Mouse (Mus musculus) natural killer cell, adult 2 months (primary cell): ENCODE results near the gene Cep164.
"Not testable (repeated sequence)": the region's sequence is repeated elsewhere in the genome, so short reads cannot be mapped to it uniquely, and the experiment has no call there.

Experiments used
- DNase-seq, 2 experiments: peaks; one replicate each; pipeline ENCODE4 v3.0.0; 2022; ENCODE audit warnings: low spot score in 2 of 2

The Cep164 gene

GRCm38 (mm10) chr9:45788405-45788804, 40.1 kb downstream of the Cep164 start:
- no peak for DNase-seq

- DNase-seq: no peak
Observed at GRCm38 (mm10) chr9:45787547-45787946, 40.9 kb downstream of the Cep164 start.

- DNase-seq: no peak
Observed at GRCm38 (mm10) chr9:45787071-45787470, 41.4 kb downstream of the Cep164 start.

GRCm38 (mm10) chr9:45783249-45784069, 45.0 kb downstream of the Cep164 start:
- DNase-seq: no peak

- DNase-seq: no peak
Observed at GRCm38 (mm10) chr9:45779201-45779600, 49.3 kb downstream of the Cep164 start.

- DNase-seq: not testable (repeated sequence)
Observed at GRCm38 (mm10) chr9:45776176-45776575, 52.3 kb downstream of the Cep164 start.

- DNase-seq: no peak
Observed at GRCm38 (mm10) chr9:45774088-45774487, 54.4 kb downstream of the Cep164 start.

- DNase-seq: no peak
Observed at GRCm38 (mm10) chr9:45769596-45769995, 58.9 kb downstream of the Cep164 start.

GRCm38 (mm10) chr9:45768421-45768820, 60.1 kb downstream of the Cep164 start:
- DNase-seq: no peak

- DNase-seq: no peak
Observed at GRCm38 (mm10) chr9:45767155-45767554, 61.3 kb downstream of the Cep164 start.

- no peak for DNase-seq
Observed at GRCm38 (mm10) chr9:45766195-45766594, 62.3 kb downstream of the Cep164 start.

- DNase-seq: peak; percentile 23 to 39
Observed at GRCm38 (mm10) chr9:45754452-45755091, 73.9 kb downstream of the Cep164 start.

- DNase-seq: no peak
Observed at GRCm38 (mm10) chr9:45749917-45750316, 78.6 kb downstream of the Cep164 start.

GRCm38 (mm10) chr9:45745451-45745850, 83.0 kb downstream of the Cep164 start:
- DNase-seq: no peak

GRCm38 (mm10) chr9:45740584-45740980, 87.9 kb downstream of the Cep164 start:
- no peak for DNase-seq

- DNase-seq: no peak
Observed at GRCm38 (mm10) chr9:45739702-45740583, 88.5 kb downstream of the Cep164 start.

- no peak for DNase-seq
Observed at GRCm38 (mm10) chr9:45739001-45739701, 89.3 kb downstream of the Cep164 start.

GRCm38 (mm10) chr9:45733246-45733645, 95.2 kb downstream of the Cep164 start:
- no peak for DNase-seq

- no peak for DNase-seq
Observed at GRCm38 (mm10) chr9:45731851-45732250, 96.6 kb downstream of the Cep164 start.

- no peak for DNase-seq
Observed at GRCm38 (mm10) chr9:45719997-45720396, 108.5 kb downstream of the Cep164 start.
